Mouse (Mus musculus): ENCODE results near the gene Rpp38. TPM values are rescaled to one million over a fixed set of nuclear protein-coding genes. Genes with fewer than 3 reads are reported as not detected.

The Rpp38 gene
- 19.0 and 21.3 TPM in 2 replicates for polyA plus RNA-seq (2016; fragmentation: Nextera tagmentation; extraction: Ambion mirVana)

DNA sequence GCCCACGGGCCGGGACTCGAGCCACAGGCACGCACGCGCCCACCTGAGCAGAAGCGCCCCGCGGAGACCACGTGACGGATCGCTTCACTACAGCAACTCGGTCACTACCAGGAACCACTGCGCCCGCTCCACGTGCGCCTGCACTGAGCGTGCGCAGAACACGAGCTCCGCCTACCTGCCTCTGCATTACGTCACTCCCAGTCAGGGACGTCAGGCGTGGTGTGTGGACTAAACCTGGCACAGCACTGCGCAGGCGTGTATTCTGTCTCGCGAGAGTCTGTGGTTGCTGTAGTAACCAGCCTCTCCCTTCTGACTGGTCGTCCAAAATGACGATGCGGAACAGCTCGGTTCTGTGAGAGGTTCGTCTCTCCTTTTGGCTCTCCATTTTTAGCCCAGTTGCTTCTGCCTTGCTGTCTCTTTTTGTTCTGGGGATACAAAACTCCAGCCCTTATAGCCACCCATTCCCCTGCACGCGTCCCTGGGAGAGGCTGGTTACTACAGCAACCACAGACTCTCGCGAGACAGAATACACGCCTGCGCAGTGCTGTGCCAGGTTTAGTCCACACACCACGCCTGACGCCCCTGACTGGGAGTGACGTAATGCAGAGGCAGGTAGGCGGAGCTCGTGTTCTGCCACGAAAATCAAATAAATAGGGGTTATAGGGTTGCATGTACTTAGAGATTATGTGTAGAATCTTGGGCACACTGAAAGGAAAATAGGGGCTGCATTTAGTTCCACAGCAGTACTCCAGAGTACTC, at the start of gene Rpp38:
Gene Rpp38, minus strand, starts transcription at position 160 of the 759 bp plus-strand sequence.
- Histone ChIP-seq H3K9me3 (replicated peaks) (no peaks in the 10 kb centered on the region), H3K4me3 (peak within 1 kb of the TSS; percentile 70), H3K4me1 (peaks cover 20% of the 10 kb centered on the region), H3K27me3 (ENCODE audit: low read depth, poor library complexity, severe bottlenecking) (peaks cover 18% of the 10 kb centered on the region), H3K27ac (peak within 1 kb of the TSS; percentile 91), H3K36me3 (peaks cover 23% of the 10 kb centered on the region)
- peak; percentile 97 for DNase-seq (ENCODE audit: low spot score)
- 0% methylated on average over 45 of the region's 45 CpGs for WGBS

DNA sequence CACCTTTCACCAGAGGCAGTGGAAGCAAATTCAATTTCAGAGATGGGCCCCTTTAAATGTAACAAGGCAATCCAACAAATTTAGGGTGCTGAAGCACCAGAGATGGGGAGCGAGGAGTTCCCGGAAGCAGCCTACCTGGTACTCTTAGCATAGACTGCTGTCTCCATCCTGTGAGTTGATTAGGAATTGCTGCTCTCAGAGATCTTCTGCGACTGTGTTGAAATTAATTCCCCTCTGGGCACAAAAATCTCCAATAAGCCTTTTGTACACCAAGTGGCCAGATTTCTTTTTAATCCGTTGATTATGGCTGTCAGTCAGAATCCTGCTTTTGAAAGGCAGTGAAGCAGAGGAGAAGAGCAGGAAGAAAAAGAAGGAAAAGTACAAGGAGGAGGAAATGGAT, 32.7 kb upstream of the Rpp38 start:
- Histone ChIP-seq H3K9me3 (replicated peaks) (no peaks in the 10 kb centered on the region), H3K4me3 (no peak overlapping the region), H3K27me3 (ENCODE audit: low read depth, poor library complexity, severe bottlenecking) (no peaks in the 10 kb centered on the region), H3K4me1 (no peaks in the 10 kb centered on the region), H3K36me3 (no peaks in the 10 kb centered on the region), H3K27ac (no peak overlapping the region)
- 85% methylated on average over 4 of the region's 4 CpGs for WGBS
- no peak for DNase-seq (ENCODE audit: low spot score)

DNA sequence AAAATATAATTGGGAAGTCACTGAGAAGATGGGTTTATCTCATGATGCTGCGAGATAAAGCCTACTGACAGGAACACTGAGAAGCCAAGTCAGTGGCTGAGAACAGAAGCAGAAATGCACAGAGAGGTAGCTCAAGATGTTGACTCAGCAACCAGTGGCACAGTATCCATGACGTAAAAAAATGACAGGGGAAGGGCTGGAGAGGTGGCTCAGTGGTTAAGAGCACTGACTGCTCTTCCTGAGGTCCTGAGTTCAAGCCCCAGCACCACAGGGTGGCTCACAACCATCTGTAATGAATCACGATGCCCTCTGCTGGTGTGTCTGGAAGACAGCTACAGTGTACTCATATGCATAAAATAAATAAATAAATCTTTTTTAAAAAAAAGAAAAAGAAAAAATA, 28.6 kb upstream of the Rpp38 start:
- DNase-seq (ENCODE audit: low spot score) = no peak
- 80% methylated on average over 3 of the region's 3 CpGs for WGBS
- no peak overlapping the region for H3K4me3 ChIP-seq
- no peak overlapping the region for H3K27ac ChIP-seq
- H3K4me1 ChIP-seq = no peaks in the 10 kb centered on the region; the same call in 1 of the 2 replicates
- no peaks in the 10 kb centered on the region for H3K36me3 ChIP-seq
- no peaks in the 10 kb centered on the region for H3K9me3 ChIP-seq (replicated peaks)
- no peaks in the 10 kb centered on the region for H3K27me3 ChIP-seq (ENCODE audit: low read depth, poor library complexity, severe bottlenecking)

DNA sequence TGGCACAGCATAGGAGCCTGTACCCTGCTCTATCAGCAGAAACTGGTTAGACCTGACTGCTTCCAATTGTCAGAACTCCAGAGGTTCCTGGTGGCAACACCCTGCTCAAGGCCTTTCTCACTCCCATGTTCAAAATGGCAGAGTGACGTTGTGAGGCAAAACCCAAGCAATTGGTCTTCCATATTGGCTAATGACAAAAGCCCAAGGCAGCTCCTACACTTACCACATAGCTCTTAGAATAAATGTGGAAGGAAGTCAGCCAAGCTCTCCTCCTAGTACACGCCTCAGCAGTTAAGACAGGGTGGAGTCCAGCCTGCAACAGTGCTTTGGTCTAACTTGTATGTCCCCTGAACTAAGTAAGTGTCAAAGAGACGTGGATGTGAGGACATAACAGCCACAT, 25.4 kb upstream of the Rpp38 start:
- no peak overlapping the region for H3K27ac ChIP-seq
- no peaks in the 10 kb centered on the region for H3K27me3 ChIP-seq (ENCODE audit: low read depth, poor library complexity, severe bottlenecking)
- no peak for DNase-seq (ENCODE audit: low spot score)
- H3K4me3 ChIP-seq = no peak overlapping the region
- H3K4me1 ChIP-seq = no peaks in the 10 kb centered on the region; the same call in 1 of the 2 replicates
- 78% methylated on average over 3 of the region's 3 CpGs for WGBS
- H3K9me3 ChIP-seq (replicated peaks) = no peaks in the 10 kb centered on the region
- no peaks in the 10 kb centered on the region for H3K36me3 ChIP-seq

DNA sequence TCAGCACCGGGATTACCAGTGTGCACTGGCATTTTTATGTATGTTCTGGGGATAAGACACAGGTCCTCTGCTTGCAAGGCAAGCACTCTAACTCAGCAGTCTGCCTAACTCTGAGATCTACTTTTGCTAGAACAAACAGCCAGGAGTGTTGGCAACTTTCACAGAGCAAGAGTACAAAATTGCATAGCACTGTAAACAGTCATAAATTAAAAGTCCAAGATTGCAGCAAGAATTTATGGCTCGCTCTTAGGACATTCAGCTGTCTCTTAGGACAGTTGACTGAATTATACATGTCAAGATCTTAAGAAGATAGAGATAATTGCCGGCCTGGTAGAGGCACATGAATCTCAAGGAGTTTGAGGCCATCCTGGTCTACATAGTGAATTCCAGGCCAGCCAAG, 23.9 kb upstream of the Rpp38 start:
- H3K27me3 ChIP-seq (ENCODE audit: low read depth, poor library complexity, severe bottlenecking) = no peaks in the 10 kb centered on the region

DNA sequence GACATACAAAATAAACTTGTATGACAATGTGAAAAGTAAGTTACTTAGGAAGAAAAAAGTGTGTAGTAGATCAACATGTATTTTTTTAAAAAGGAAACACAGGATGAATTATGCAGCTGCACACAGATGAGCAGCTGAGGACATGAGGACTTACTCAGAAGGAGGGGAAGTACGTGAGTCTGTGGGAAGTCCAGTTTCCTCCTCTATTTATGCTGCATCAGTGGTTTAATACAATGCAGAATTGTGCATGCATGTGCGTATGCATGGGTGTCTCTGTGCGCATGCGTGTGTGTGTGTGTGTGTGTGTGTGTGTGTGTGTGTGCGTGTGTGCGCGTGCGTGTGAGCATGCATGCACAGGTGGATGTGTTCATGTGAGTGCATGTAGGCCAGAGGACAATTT, 23.4 kb upstream of the Rpp38 start:
- no peaks in the 10 kb centered on the region; the same call in 1 of the 2 replicates for H3K4me1 ChIP-seq
- no peak for DNase-seq (ENCODE audit: low spot score)
- H3K4me3 ChIP-seq = no peak overlapping the region
- no peaks in the 10 kb centered on the region for H3K36me3 ChIP-seq
- no peaks in the 10 kb centered on the region for H3K9me3 ChIP-seq (replicated peaks)
- WGBS = 85% methylated on average over 8 of the region's 8 CpGs
- no peak overlapping the region for H3K27ac ChIP-seq
- no peaks in the 10 kb centered on the region for H3K27me3 ChIP-seq (ENCODE audit: low read depth, poor library complexity, severe bottlenecking)

More for the DNA sequence above, 23.9 kb upstream of the Rpp38 start:
- 68% methylated on average over 3 of the region's 3 CpGs for WGBS
- Histone ChIP-seq H3K9me3 (replicated peaks) (no peaks in the 10 kb centered on the region), H3K4me1 (no peaks in the 10 kb centered on the region; the same call in 1 of the 2 replicates), H3K27ac (no peak overlapping the region), H3K4me3 (no peak overlapping the region), H3K36me3 (no peaks in the 10 kb centered on the region)
- no peak for DNase-seq (ENCODE audit: low spot score)

DNA sequence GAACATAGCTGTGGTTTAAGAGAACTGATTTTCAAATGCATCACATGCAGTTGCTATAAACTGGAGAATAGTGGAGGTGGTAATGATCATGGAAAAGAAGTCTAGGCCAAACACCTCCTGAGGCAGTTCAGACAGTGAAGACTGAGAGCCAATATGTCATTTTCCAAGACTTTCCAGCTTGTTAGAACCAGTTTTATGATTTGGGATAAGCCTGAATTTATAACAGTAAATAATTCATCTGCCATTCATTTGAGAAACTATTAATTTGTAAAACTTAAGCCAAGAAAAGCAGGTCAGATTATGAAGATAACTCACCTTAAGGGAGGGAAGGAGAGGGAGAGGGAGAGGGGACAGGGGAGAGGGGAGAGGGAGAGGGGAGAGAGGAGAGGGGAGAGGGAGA, 20.7 kb upstream of the Rpp38 start:
- Histone ChIP-seq H3K4me3 (no peak overlapping the region), H3K27ac (no peak overlapping the region), H3K27me3 (ENCODE audit: low read depth, poor library complexity, severe bottlenecking) (no peaks in the 10 kb centered on the region), H3K9me3 (replicated peaks) (no peaks in the 10 kb centered on the region), H3K4me1 (no peaks in the 10 kb centered on the region; the same call in 1 of the 2 replicates), H3K36me3 (no peaks in the 10 kb centered on the region)
- DNase-seq (ENCODE audit: low spot score) = no peak

DNA sequence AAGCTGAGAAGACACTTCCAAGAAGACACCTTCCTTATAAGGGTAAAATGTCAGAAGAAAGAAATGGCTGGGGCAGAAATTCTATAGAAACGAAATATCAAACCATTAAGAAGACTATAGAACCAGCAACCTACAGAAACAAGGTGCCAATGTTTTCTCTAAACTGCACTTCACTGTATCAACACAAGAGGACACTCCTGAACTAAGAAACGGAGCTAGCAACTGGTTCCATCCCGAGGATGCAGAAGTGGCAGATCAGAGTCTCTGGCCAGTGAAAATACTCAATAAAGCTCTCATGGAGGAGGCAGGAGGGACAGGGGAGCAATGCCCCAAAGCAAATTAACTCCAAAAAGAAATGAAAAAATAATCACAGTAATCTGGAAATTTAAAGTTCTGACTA, 16.5 kb upstream of the Rpp38 start:
- H3K4me1 ChIP-seq = no peaks in the 10 kb centered on the region
- H3K27ac ChIP-seq = no peak overlapping the region
- H3K9me3 ChIP-seq (replicated peaks) = no peaks in the 10 kb centered on the region
- no peak overlapping the region for H3K4me3 ChIP-seq
- WGBS = 25% methylated on average over 3 of the region's 3 CpGs
- H3K36me3 ChIP-seq = no peaks in the 10 kb centered on the region
- H3K27me3 ChIP-seq (ENCODE audit: low read depth, poor library complexity, severe bottlenecking) = no peaks in the 10 kb centered on the region
- DNase-seq (ENCODE audit: low spot score) = no peak

DNA sequence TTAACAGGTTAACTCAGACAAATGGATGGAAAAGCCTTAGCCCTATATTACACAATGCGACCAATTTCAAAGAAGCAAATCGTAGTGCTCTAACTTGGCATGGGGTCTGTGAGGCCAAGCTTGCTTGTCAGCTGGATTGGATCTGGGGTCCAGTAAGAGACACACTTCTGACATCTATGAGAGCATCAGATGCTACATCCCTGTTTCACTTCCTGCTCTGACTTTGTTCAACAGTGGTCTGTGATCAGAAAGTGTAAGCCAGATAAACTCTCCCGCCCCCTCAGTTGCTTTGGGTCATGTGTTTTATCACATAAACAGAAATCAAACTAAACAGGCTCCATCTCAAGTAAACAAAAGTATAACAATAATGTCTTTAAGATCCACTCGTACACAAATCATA, 16.0 kb upstream of the Rpp38 start:
- H3K27me3 ChIP-seq (ENCODE audit: low read depth, poor library complexity, severe bottlenecking) = no peaks in the 10 kb centered on the region
- H3K36me3 ChIP-seq = no peaks in the 10 kb centered on the region
- H3K4me1 ChIP-seq = no peaks in the 10 kb centered on the region
- no peak overlapping the region for H3K4me3 ChIP-seq
- DNase-seq (ENCODE audit: low spot score) = no peak
- H3K27ac ChIP-seq = no peak overlapping the region
- WGBS = 84% methylated on average over 4 of the region's 4 CpGs
- H3K9me3 ChIP-seq (replicated peaks) = no peaks in the 10 kb centered on the region

DNA sequence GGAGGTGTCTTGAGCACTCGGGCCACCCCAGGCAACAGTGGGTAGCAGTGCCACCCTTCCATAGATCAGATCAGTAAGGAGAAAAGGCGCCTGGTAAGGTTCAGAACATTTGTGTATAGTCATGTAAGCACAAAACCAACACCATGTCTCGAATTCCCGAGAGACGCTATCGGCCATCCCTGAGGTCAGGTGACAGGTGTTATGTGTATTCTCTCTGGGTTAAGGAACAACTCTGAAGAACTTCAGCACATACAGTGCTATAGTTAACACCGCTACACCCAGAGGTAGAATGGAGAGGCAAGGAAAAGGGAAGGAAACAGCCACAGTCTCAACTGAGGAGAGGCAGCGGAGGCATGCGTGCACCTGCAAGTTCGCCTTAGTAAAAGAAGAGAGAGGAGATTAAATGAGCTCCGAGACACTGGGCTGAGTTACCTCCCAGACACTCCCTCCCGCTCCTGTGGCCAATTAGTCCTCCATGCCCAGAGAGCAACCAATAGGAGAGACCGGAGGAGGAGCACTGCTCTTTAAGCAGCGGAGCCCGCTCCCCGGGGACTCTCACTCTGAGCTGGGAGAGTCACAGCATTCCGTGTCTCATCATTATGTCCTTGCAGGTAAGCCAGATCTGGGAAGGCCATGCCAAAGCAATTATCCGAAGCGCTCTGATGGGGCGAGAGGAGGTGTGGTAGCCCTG, 3.3 kb upstream of the Rpp38 start, which contains the start of gene Acbd7:
Gene Acbd7, plus strand, starts transcription at position 558 of the 691 bp plus-strand sequence.
- no peaks in the 10 kb centered on the region for H3K9me3 ChIP-seq (replicated peaks)
- peaks cover 20% of the 10 kb centered on the region for H3K4me1 ChIP-seq
- peak; percentile 43 for DNase-seq (ENCODE audit: low spot score)
- H3K27ac ChIP-seq = no peak within 1 kb of the TSS
- peaks cover 18% of the 10 kb centered on the region for H3K27me3 ChIP-seq (ENCODE audit: low read depth, poor library complexity, severe bottlenecking)
- WGBS = 6% methylated on average over 20 of the region's 20 CpGs
- H3K36me3 ChIP-seq = no peaks in the 10 kb centered on the region
- peak within 1 kb of the TSS; percentile 29 for H3K4me3 ChIP-seq

DNA sequence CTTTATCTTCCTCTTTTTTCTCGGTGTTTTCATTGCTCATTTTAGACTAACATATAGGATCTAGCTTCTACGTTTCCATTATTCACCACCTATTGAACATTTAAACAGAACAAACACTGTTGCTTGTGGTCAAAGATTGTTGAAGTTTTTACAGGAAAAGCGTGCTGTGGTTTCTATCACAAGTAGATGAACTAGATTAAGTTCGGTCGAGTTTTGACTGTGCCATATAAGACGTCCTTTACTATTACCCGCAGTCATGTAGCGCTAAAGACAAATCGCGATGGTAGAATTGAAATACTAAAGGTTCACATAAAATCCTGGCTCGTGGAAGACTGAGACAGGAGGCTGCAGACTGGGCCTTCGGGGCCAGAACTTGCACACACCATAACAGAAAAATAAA, 1.3 kb upstream of the Rpp38 start:
- Histone ChIP-seq H3K4me1 (peaks cover 20% of the 10 kb centered on the region), H3K9me3 (replicated peaks) (no peaks in the 10 kb centered on the region), H3K27me3 (ENCODE audit: low read depth, poor library complexity, severe bottlenecking) (peaks cover 18% of the 10 kb centered on the region), H3K27ac (no peak overlapping the region), H3K4me3 (no peak overlapping the region), H3K36me3 (peaks cover 12% of the 10 kb centered on the region)
- 91% methylated on average over 12 of the region's 12 CpGs for WGBS
- no peak for DNase-seq (ENCODE audit: low spot score)

DNA sequence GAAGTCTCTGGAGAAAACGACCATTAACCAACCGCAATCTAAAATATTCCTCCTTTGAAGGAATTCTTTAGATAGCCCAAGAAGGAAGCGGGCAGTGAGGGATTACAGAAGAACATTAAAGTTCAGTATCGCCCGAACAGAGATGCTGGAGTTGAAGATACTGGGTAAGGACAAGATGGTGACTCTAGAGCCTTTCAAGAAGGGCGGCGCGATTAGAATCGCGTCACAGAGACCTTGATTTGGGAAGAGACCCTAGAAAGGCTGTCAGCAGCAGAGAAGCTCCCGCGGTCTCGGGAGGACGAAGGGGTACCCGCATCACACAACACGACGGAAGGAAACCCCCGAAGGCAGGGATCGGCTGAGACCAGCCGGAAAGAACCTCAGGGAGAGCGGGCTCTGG, 387 bp downstream of the Rpp38 start:
- H3K4me3 ChIP-seq = peak overlapping the region; percentile 70
- no peak for DNase-seq (ENCODE audit: low spot score)
- 1% methylated on average over 21 of the region's 21 CpGs for WGBS
- H3K27me3 ChIP-seq (ENCODE audit: low read depth, poor library complexity, severe bottlenecking) = peaks cover 18% of the 10 kb centered on the region
- peaks cover 20% of the 10 kb centered on the region for H3K4me1 ChIP-seq
- peak overlapping the region; percentile 91 for H3K27ac ChIP-seq
- no peaks in the 10 kb centered on the region for H3K9me3 ChIP-seq (replicated peaks)
- peaks cover 27% of the 10 kb centered on the region for H3K36me3 ChIP-seq

DNA sequence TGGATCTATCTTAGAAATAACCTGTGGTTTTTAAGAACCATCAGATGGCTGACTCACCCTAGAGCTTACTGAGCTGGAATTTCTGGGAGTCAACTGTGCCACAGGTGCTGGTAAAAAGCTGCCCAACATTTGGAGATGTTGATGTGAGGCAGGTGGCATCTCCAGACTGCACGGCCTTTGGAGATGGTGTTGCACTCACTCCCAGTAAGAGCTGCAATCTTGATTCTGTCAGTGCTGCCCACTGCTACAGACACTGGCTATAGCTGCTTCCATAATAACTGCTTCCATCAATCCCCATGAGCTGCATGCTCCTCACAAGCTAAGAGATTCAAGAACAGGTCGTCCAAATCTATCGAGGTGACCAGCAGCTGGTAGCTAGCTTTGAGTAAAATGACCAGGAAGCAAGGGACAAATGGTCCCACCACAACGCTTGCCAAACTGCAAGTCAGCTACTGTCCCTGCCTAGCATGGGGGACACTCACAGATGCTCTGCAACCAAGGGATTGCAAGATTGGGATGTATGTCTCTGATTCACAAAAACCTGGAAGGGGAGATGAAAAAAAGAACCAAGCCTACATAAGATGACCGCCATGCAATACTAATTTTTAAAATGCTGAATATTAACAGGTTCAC, 1.3 kb downstream of the Rpp38 start:
- Histone ChIP-seq H3K4me1 (peaks cover 19% of the 10 kb centered on the region), H3K4me3 (peak overlapping the region; percentile 70), H3K27ac (no peak overlapping the region), H3K36me3 (peaks cover 35% of the 10 kb centered on the region), H3K9me3 (replicated peaks) (no peaks in the 10 kb centered on the region), H3K27me3 (ENCODE audit: low read depth, poor library complexity, severe bottlenecking) (peaks cover 10% of the 10 kb centered on the region)
- 80% methylated on average over 5 of the region's 5 CpGs for WGBS
- DNase-seq (ENCODE audit: low spot score) = no peak
